Mouse (Mus musculus): ENCODE data around the gene Yipf3.

The Yipf3 gene

DNA sequence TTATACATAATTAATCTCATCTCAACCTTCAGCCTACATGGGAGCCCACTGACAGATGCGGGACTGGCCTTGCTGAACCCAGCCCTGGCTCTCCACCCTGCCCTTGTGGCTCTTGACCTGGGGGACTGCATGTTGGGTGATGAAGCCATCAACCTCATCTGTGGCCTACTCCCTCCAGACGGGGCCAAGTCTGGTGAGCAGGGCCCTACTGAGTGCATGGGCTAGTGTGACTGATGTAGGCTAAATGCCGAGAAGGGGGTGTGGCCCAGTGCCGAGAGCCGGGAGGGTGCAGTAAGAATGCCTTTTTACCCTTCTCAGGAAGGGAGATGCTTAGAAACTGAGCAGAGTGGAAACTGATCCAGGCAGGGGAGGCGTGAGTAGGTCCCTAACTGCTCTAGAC lies 7.3 kb downstream of the Yipf3 start:
- no peak for DNase-seq (ENCODE audit: low spot score)

DNA sequence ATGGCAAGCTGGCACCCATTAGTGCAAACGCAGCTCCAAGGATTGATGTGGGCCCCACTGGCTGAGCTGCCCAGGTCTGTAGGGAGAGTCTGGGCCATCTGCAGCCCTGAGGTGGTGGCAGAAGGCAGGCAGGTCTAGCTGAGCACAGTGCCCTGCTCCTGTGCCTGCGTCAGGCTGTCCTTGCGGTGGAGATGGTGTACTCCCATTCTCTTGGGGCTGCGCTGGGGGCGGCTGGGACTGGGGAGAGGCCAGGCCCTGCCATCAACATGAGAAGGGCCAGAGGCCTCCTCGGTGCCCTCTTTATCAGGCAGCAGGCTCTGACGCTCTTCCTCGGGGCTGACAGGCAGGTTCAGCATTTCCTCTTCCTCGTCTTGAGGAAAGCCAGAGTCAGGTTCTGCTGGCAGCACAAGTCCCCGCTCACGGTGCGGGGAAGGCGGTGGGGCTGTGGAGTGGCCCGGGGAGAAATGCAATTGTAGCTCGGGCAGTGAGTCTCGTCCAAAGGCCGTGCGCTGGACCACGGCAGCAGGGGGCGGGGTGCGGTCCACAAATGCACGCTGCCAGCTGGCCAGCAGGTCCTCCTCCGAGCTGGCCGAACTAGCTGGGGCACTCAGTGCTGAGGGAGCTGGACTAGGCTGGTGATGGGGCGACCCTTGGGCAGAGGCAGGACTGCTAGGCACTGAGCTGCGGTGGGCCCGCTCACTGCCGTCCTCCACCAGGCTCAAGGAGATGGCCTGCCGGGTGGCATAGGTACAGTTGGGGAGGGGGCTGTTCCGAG lies 10.6 kb downstream of the Yipf3 start:
- DNase-seq (ENCODE audit: low spot score), result no peak

DNA sequence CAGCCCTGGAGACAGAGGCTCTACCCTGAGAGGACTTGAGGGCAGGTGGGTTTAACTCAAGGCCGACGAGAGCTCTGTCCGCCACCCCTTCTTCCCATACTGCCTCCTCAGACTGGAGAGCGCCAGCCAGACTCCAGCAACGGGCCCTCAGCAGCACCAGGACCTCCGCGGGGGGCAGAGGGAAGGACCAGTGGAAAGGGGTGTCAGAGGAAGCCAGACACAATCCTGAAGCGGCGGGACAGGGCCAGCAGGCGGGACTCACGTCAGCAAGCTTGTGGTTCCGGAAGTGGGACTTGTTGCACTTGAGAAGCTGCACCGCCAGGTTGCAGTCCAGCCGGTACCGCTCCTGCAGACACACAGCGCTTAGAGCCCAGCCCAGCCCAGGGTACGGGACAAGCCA lies 11.8 kb downstream of the Yipf3 start:
- no peak for DNase-seq (ENCODE audit: low spot score)

DNA sequence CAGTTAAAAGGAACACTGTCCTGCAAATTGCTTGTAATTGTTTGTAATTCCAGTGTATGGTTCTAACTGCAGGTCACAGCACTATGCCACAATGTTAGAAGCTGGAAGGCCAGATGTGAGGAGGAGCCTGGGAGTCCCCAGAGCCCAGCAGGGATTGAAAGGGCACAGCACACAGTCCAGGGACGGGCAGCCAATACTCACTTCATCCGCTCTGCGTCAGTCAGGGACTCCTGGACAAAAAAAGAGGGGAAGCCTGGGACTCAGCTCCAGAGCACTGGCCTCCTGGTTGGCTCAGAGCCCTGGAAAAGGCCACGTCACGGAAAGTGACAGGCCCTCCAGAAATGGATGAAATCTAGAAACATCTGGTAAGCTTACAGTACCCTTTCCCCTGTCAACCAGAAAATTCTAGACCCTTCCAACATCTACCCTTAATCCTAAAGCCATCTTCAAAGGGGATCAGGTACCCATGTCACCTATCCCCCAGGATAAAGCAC lies 14.4 kb downstream of the Yipf3 start:
- DNase-seq (ENCODE audit: low spot score), result no peak

GRCm38 (mm10) chr17:46265502-46265901 lies 17.6 kb downstream of the Yipf3 start:
- no peak for DNase-seq (ENCODE audit: low spot score)

- no peak for DNase-seq (ENCODE audit: low spot score)
Measured at GRCm38 (mm10) chr17:46265918-46266618, 18.2 kb downstream of the Yipf3 start.

- DNase-seq (ENCODE audit: low spot score), result no peak
Measured at GRCm38 (mm10) chr17:46266986-46267385, 19.1 kb downstream of the Yipf3 start.

DNA sequence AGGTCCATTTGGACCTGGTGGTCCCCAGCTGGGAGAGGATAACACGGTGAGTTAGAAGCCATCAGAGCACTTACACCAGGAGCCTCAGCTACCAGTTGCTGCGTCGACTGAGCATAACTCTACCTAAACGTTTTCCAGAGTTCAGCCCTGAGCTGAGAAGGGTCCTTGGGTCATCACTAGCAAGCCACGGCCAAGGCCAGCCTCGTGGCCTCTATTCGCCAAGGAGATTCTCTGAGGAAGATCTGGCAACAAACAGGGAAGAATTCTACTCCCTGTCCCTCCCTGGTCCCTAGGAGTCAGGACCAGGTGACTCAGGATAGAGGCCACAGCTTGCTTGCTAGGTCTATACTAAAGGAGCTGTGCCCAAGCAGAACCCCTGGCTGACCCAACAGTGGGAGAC lies 19.6 kb downstream of the Yipf3 start:
- no peak for DNase-seq (ENCODE audit: low spot score)

DNA sequence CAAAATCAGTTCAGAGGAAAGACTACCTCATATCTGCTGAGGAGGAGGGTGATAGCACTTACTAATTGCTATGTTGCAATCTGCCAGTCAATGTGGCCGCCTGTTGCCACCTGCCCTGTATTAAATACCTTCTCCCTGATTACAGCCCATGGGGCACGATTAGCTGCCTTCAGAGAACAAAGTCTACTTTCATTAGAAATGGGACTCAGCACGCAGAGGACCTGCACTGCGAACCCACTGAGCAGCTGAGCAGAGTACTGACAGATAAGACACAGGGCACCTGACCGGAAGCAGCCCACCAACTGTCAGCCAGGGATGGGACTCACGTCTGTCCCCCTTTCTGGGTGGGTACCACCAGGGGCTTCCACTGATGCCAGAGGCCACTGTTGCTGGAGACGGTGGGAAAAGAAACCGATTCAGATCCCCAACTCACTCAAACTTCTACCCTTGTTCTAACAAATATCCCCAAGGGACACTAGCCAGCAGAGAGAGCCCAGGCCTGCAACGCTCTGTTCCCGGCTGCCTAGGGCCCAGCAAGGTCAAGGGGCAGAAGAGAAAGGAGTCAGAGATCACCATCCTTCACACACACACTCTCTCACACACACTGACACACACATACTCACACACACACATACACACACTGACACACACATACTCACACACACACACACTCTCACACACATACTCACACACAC lies 20.3 kb downstream of the Yipf3 start:
- no peak for DNase-seq (ENCODE audit: low spot score)

DNA sequence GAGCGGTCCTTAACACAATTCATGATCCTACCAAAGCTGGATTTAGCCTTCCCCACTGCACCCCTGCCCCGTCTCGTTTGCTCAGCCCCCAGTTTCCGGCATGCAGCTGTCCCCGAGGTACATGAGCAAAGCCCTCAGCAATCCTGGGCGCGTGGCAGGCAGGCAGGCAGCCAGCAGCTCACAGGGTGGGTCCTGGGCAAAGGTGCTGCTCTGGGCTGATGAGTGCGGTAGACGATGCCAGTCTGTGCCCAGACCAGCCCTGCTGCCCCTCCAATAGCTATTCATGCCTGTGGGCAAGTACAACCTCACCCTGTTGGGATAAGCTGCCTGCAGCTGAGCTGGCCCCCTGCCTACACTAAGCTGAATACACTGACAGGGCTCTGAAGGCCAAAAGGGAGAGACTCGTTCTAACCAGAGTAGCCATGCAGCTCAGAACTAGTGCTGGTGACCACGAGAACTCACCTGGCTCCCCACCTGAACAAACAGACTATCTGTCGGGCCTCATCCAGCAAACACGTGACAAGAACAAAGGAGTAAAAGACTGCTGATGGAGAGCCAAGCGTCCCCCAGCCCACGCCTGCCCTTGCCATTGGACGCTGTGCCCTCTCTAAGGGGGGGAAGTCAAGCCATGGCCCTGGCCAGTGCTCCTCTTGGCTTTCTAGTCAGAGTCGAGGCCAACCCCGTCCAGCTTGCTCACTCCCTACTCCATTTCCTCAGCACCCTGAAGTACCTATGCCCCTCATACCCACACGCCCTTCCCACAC lies 22.1 kb downstream of the Yipf3 start:
- no peak for DNase-seq (ENCODE audit: low spot score)

GRCm38 (mm10) chr17:46272058-46272457 lies 24.2 kb downstream of the Yipf3 start:
- no peak for DNase-seq (ENCODE audit: low spot score)

- no peak for DNase-seq (ENCODE audit: low spot score)
Measured at GRCm38 (mm10) chr17:46272675-46273074, 24.8 kb downstream of the Yipf3 start.

GRCm38 (mm10) chr17:46273803-46274236 lies 25.9 kb downstream of the Yipf3 start:
- no peak for DNase-seq (ENCODE audit: low spot score)

DNA sequence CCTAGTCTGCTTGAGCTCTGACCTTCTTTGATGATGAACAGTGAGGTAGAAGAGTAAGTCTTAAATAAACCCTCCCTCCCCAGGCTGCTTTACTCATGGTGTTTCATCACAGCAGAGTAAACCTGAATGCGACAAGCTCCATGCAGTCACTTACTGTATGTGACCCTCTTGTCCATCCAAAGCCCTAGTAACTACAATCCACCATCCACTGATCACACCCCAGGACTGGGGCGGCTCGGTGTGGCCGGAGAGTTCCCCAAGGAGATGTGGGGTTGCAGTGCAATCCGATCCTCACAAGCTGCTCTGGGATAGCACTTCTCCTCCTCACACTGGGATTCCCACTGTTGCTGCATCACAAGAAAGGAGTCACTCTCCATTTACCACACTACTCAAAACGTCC lies 26.6 kb downstream of the Yipf3 start:
- no peak for DNase-seq (ENCODE audit: low spot score)

DNA sequence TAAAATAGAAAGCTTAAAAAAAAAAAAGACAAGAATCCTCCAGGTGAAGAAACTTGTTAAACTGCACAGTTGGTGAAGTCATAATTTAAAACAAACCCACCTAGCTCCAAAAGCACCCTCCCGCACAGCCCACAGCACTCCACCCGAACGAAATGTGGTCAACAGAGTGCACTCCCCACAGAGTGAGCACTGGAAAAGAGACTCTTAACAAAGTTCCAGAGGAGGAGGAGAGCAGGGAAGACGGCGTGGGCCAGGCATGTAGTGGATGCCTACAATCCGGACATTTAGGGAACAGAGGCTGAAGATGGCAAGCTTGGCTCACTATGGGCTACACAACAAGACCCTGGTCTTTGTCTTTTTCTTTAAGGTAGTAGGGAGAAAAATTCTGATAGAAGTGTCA lies 27.2 kb downstream of the Yipf3 start:
- DNase-seq (ENCODE audit: low spot score), result no peak

DNA sequence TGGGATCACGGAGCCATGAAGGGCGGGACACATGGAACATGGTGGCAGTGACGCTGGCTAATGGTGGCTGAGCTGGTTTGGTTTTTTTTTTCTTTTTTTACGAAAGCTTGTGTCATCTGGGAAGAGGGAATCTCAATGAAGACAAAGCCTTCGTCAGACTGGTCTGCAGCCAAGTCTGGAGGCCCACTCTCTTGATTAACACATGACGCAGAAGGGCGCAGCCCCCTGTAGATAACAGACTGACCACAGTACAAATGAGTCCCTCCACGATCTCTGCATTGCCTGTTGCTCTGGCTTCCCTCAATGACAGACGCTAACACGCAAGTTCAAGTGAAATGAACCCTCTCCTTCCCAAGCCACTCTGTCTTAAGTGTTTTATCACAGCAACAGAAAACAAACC lies 27.6 kb downstream of the Yipf3 start:
- DNase-seq (ENCODE audit: low spot score), result no peak

GRCm38 (mm10) chr17:46277586-46277985 lies 29.7 kb downstream of the Yipf3 start:
- DNase-seq (ENCODE audit: low spot score), result no peak

DNA sequence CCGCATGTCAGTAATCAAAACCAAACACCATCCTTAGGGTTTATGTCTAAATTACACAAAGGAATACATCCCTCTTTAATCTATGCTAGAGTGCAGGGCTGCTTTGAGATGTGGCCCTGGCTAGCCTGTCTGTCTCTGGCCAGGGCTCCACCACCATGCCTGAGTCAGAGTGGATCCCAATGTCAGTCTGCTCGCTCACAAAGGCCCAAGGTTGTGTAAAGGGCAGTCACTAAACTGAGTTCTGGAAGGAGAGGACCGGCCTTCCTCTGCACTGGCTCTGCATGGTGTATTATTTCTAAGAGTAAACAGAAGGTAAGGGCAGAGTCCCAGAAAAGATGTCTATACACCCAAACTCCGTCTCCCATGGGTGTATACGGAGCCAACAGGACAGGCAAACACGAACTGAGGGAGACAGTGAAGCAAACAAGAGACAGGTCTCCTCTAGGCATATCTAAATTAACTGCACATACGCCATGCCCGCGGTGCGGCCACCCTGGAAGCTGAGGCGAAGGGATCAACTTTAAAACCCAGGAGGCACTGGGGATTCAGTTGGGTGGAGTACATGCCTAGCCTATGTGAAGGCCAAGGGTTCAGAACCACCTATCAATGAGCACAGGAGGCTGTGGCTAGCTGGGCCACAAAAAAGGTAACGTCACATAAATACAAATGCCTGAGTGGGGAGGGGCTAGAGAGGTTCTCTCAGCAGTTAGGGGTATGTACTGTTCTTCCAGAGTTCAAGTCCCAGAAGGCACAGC lies 30.3 kb downstream of the Yipf3 start:
- no peak for DNase-seq (ENCODE audit: low spot score)

DNA sequence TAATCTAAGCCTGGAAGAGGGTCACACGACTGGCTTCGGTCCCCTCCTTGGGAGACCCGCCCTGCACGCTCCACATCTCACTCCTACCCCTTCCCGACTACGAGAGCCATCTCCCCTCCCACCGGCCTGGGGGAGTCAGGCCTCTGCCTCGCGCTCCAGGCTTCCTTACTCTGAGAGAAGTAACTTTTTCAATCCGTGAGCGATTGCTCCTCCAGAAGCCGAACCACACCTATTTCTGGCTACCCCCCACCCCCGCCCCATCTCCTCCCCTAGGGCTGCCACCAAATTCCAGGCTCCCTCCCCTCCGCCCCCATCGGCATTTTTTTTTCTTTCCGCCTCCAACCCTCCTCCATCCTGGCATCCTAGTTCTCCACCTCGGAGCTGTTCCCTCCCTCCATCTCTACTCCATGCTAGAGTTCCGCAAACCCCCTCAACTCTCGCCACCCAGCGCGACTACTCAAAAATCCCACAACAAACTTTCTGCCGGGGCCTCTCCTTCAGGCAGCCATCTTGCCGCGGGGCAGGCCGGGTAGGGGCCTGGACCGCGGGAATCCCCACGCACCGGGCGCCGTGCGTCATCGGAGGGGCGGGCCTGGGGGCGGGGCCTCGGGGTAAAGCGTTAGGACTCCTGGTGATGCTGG lies 34.7 kb downstream of the Yipf3 start, which contains the start of gene Tjap1:
Tjap1 (minus strand) TSS at position 544 of the 641 bp plus-strand sequence.
- peak; percentile 61 for DNase-seq (ENCODE audit: low spot score)

DNA sequence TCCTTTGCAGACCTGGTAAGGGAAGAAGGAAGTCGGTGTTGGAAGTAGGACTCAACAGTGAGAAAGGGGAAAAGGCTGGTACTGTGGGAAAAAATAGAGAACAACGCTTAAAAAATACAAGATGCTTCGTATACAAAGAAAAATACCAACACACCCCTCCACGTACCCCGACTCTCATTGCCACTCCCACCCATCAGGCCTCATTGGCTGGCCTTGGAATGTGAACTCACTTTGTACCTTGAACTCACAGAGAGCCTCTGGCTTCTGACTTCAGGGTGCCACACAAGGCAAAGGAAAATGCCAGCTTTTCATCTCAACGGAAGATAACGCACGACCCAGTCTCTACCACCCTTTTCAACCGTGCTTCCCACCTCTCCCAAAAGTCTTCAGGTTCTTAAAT lies 35.3 kb downstream of the Yipf3 start:
- no peak for DNase-seq (ENCODE audit: low spot score)

DNA sequence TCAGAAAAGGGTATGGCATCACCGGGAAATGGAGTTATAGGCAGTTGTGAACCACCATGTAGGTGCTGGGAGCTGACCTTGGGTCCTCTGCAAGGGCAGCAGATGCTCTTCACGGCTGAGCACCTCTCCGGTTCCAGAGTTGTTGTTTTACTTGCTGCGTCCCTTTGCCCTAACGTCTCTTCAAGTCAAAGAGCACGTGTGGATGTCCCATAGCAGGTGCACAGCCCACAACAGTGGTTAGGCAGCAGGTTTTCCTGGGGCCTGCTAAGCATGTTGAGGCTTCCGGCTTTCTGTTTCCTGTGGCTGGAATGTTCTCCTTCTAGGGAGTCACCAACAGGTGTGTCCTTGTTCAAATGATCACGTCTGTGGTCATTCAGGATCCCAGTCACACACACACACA lies 36.0 kb downstream of the Yipf3 start:
- DNase-seq (ENCODE audit: low spot score), result no peak

All from urinary bladder, postnatal 10 days (tissue).